Mouse (Mus musculus) spleen, postnatal 36 days (tissue): Measurements from ENCODE around the gene Snap91.

Experiments used
- DNase-seq, 2 experiments: peaks; one replicate each; pipeline ENCODE4 v3.0.0; 2022; ENCODE audit warnings: low spot score in 2 of 2, mixed read lengths in 1 of 2

The Snap91 gene

DNA sequence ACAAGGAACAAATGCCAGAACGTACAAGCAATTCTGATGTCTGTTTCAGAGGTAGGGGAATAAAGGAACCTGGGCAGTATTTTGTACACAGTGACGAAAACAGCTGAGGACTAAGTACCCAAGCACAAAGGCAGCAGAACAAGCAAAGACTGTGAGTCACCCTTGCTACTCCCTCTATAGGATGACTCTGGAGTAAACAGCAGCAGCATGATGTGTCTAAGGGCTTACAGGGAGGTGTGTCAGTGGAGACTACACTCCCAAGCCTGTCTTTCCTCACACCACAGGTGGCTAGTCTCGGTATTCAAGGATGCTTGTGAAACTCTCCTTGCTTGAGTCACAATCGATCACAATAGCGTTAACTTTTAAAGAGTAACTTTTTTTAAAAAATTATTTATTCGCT, 66.1 kb downstream of the Snap91 start:
- no peak for DNase-seq

DNA sequence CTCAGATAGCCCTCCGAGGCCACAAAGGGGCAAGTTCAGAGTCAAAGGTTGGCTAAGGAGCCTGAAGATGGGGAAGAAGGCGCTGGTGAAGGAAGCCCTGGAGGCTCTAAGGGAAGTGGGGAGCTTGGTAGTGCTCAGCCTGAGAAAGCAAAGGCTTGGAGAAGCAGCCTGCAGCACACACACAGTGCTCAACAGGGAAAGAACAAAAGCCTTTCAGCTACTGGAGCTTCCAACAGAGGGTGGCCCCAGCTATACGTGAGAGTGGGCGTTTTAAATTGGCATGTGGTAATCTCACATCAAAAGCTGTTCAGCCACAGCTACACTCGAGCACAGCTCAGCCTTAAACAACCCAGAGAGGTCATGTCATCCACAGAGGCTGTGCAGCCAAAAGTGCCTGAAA, 67.1 kb downstream of the Snap91 start:
- no peak for DNase-seq

DNA sequence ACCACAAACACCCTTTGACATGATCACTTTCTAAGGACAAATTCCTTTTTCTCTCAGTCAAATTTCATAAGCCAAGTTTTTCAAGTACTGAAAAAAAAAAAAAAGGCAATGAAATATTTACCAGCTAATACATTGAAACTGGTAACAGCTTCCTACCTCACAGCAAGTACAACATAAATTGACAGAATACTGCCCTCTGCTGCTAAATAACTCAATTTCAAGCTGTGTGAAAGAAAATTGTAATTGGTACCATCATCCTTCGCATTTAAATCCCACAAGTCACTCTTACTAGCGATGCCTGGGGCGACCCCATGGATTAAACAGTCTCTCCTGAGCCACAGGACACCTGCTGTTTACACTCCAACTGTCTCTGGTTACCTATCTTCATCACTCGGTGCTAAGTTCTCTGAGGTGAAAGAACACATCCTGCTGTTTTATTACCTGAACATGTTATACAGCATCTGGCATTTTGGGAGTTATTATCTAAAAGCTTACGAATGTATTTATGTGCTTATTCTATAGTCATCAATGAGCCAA, 69.7 kb downstream of the Snap91 start:
- no peak for DNase-seq

DNA sequence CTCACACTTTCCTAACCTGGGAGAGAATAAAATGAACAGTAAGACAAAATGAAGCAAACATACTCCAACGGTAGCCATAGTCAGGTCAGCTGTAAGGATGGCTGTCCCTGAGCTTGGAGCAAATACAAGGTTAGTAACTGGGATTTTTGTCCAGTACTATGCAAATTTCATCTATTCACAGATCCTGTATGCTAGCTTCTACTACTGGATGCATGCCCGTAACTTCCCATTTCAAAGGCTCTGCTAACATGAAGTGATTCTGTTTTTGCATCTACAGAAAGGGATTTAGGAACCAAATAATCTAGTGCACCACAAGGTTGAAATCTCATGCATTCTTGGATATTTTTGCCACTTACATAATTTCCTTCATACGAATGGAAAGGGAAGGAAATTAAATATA, 70.2 kb downstream of the Snap91 start:
- DNase-seq: no peak

DNA sequence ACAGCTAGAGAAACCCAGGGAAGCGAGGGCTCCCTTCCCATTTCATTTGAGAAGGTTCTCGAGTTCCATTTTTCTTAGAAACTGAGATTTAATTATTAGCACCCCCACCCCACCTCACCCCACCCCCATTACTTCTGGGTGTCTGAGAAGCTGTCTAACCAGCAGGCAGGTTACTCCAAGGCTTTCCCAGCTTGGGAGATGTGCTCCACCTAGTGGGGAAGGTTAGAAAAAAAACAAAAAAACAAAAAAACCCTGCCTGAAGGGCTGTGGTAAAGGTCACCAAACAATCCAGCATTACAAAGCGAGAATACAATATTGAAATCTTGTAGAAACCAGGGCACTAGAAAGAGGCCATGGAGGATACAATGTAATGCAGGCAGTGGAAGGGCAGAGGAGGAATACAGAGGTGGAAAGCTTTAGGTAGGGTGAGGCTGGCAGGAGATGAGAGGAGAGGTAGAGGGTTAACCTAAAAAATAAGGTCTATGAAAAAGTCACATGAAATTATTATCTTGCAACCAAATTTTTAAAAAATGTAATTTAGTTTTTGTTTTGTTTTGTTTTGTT, 79.8 kb downstream of the Snap91 start:
- no peak for DNase-seq

DNA sequence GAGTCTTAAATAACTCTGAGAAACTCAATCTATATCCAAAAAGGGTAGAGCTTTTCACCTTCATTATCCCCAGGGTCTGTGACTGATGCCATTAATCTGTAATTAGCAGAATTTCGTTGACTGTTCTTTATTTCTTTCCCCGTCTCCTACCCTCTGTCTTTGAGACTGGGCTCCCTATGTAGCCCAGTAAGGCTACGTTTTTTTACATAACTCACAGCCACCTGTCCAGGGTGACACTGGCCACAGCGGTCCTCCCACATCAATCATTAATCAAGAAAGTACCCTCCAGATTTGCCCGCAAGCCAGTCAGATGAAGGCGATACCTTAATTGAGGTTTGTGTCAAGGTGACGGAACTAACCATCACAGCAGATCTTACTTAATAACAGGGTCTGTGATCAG, 81.4 kb downstream of the Snap91 start:
- no peak for DNase-seq

DNA sequence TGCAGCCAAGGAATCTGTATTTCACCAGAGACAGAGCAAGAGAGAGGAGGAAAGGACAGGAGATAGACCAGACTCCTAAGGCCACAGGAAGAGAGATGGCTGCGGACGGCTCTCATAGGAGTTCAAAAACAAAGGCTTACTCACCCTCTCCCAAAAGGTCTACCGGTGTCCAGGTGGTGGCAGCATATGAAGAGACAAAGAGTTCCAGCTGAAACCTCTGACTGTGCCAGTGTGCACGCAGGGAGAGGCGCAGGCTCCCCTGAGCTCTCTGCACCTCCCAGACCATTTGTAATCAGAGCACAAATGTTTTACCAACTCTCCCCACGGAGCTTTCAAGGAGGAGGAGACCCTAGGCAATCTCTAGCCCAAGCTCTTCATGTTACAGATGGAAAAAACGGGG, 81.8 kb downstream of the Snap91 start:
- DNase-seq: no peak

DNA sequence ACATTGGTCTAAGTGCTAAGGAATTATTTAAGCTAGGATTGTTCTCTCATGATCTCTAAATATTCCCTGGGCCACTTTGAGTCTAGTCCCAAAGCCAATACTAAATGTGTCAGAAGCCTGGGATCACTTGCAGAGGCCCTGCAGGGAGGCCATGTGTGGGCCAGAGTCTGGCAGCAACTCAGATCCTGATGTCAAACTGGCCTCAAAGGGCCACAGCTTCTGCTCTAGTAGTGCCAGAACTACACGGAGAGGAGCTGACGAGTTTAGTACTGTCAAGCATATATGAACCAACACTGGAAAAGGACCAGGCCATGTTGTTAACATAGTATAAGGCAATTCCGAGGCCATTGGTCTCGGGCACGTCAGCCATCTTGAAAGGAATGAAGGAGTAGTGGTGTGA, 82.3 kb downstream of the Snap91 start:
- no peak for DNase-seq

DNA sequence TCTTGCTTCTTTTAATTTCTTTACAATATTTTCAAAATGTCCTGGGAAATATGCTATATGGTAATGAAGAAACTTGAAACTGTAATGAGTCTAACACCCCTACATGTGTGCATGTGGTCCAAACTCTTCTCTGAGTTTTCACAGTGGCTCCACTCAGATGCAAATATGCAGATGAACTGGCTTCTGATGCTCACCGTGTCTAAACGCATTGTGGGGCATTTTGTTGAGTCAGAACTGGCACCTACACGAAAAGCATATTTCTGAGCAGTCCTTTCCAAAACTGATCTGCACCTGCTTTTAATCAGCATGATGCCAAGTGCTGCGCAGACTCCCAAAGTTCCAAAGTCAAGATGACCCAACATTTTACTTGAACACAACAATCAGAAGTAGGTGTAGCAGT, 82.9 kb downstream of the Snap91 start:
- DNase-seq: no peak

DNA sequence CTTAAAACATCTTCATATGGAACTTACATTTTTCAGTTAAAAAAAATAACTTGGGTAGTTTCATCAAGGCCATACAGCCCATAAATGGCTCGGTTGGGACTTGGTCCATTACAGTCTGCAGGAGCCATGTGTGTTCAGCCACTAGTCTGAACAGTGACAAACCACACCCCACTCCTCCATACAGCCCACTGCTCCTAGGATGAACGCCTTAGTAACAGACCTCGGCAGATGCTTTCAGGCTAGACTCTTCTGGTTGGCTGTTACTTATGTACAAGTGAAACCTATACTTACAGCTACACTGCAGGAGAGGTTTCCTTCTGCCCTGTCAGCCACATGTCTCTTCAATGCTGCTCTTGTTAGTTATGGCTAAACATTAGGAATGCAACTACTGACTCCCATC, 85.2 kb downstream of the Snap91 start:
- no peak for DNase-seq

DNA sequence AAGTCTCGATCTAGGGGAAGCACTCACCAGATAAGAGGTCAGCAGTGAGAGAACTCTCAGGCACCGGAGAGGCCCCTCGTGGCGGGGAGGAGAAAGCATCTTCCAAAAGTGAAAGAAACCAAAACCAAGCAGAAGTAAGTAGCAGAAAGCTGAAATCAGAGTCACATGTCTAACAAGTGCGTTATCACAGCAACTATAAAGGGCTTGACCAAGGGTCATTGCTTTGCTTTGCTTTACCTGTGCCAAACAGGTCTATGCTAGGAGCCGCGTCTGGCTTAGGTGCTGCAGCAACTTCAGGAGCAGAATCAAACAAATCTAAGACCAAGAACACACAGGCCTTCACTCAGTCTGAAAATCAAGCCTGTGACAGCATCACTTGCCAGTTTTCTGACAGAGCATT, 88.5 kb downstream of the Snap91 start:
- DNase-seq: no peak

DNA sequence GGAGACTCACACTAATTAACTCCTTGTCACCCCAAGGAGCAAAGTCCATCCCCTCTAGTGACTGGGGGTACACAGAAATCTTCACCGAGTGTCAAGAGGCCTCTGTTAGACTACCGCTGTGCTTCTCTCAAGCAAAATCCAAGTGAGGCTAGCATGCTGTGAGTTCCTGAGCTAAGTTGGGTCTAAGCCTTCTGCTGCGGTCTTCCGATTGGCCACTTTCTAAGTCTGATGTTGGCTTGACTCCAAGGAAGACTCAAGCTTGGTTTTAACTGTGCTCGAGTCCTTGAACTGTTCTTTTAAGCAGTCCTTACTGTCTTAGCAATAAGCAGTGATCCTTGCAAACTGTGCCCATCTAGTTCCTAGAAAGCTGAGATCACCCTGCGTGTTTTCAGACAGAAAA, 91.3 kb downstream of the Snap91 start:
- DNase-seq: no peak

DNA sequence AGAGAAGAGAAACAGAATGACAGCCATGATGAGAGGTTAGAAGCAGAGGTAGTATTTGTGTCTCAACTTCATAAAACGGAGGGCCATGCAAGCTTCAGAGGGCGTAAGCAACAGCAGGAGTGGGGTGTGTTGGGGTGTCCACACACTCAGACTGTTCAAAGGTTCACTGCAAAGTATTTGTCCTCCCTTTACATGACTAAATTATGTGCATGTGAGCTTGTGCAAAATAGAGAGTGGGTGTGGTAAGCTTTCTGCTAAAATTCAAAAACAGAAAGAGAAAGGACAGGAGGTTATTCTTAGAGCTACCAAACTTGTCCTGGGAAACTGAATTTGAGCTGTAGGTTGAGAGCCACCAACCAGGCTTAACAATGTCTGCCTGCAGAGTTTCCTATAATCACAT, 97.6 kb downstream of the Snap91 start:
- DNase-seq: no peak

DNA sequence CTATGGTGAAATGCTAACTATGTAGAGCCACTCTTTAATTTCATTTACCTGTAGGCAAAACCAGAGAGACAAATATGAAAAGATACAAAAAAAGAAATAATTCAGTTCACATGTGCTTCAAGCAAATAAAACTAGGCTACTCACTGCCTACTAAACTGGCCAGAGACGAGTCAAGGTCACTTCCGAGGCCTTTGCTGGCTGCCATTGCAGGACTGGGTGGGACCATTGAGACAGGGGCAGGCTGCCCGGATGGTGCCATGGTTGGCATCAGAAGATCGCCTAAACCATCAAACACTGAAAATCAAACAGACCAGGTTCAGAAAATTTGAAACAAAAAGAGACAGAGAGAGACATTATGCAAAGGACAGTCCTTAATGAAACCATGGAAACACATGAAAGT, 99.0 kb downstream of the Snap91 start:
- DNase-seq: no peak

DNA sequence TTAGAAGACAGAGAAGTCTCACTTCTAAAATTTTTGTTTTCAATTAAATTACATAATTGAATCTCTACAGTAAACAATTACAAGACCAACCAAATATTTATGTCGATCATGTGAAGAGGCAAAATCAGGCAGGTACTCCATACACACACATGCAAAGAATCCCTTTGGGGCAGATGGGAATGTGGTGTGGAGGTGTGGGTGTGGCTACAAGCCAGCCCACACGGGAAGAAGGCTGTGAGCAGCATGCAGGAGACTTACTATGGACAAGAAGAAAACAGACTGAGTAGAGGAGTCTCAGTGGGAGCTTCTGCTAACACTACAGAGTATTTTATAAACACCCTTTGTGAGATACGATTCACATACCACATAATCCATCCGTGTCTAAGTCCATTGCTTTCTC, 102.2 kb downstream of the Snap91 start:
- no peak for DNase-seq

DNA sequence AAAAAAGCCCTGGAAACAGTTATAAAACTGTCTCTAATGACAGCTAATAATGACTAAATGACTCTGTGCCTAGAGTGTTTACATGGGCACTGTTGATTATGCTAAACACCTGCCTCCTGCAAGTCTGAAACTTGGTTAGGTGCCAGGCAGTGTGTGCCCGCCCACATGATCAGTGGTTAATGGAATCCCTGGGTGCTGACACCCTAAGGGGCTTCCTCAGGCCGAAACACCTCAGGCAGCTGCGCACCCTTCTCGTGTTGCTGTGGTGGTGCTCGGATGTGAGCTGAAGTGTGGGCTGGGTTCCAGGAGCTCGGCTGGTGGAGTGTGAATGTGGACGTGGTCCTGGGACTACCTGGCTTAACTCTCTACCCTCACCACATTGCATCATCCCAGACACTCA, 103.1 kb downstream of the Snap91 start:
- no peak for DNase-seq

DNA sequence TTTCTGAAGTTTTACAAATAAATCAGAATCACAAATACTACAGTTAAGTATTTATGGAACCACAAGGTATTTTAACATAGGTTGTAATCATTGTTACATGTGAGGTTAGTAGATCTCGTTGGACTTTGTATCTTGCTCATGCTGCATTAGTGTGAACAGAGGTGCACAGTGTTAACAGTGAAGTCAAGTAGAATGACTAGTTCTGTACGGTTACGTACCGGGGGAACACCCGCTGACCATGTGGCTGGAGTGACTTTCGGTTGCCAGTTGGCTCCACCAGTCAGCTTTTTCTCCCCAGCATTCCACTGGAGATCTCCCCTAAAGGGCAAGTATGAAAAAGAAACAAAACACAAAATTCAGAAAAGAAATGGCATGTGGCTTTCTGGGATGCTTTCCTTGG, 105.1 kb downstream of the Snap91 start:
- DNase-seq: no peak

DNA sequence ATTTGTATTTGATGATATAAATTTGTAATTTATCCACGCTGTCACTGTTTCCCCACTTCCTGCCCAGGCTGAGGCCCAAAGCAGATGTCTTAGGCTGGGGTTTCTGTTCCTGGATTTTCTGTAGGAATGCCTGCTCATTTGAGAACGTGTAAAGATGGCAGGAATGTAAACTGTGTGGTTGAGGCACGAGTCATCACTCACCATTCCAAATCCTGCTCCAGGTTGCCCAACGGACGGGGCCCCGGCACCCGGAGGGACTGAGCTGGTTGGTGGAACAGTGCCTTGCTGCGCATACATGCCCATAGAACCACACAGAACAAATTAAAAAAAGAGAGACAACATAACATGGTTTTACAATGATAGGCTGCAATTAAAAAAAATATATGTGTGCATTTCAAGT, 106.5 kb downstream of the Snap91 start:
- no peak for DNase-seq

DNA sequence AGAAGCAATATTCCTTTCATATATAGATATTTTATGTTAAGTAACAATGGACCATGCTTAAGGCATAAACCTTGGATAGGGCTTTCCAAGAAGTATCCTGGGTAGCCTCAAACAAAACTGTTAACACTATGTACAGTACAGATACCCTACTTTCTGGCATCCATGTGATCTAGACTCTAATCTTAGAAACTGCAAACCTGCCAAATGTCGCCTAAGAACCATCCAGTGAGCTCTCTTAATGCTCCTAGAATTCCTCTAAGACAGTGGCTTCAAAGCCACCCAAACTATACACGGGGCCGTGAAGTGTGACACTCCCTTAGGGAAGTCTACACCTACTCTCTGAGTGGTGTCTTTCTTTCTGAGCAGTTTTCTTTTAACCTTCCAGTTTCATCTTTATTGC, 107.6 kb downstream of the Snap91 start:
- no peak for DNase-seq

DNA sequence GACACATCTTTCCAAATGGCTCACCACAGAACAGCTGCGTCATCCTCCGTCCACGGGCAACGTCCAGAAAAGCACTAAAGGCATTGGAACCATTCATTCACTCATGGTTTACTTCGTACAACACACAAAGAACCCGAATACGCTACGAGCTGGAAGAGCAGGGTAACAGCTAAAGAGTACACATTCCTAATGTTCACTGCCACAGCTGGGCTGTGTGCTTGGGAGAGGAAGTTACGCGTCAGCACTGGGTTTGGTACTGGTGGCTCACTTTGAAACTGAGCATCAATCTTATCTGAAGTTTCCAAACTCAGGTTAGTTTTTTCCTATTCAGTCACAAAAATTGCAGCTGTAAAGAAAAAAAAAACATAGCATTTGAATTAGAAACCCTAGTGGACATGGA, 113.5 kb downstream of the Snap91 start:
- no peak for DNase-seq

DNA sequence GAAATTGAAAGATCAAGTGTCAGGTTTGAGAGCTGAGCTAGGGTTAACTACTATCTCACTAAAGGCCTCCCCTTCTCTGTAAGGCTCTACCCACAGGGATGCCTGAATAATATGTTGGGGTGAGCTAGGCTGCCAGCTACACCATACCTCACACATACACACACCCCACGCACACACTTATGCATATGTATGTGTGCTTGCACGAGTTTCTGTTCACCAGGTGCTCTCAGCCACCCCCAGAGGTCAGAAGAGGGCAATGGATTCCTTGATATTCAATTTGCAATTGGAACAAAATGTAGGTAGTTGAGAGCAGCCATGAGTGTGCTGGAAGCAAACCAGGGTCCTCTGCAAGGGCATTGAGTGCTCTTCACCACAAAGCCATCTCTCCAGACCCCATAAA, 116.5 kb downstream of the Snap91 start:
- DNase-seq: no peak

DNA sequence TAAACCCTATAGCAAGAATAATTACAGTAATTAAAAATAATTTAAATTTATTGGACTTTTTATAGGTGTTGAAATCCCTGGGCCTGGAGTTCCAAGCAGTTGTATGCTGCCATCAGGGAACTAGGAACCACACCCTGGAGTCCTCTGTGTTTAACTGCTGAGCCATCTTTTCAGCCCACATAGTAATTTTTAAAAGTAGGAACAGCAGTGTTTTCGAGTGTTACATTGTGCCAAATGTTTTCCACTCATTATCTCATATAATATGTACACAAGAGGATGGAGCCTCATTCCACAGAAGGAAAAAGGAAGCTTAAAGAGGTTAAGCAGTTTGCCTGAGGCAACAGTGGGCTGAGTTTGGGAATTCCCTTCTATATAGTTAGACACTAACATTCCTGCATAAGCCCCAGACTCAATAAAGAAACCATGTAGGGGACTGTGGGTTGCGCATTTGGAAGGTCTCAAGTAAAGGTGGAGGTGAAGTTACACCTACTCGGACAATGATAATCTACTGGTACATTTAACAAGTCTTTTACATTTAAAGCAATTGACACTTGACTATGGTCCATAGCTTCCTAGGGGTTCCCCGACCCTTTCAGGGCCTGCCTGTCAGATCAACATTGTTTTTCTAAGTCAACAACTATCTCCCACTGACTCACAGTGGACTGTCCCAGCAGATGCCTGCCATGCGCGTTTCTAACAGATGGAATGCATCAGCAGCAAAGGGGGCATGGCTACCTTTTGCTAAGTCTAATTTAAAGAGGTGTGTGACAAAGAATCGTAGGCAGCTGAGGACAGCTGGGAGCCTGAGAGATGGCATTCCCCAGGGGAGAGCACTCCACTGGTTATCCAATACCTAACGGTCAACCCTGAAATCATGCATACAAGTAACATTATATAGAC, 117.7 kb downstream of the Snap91 start:
- no peak for DNase-seq

DNA sequence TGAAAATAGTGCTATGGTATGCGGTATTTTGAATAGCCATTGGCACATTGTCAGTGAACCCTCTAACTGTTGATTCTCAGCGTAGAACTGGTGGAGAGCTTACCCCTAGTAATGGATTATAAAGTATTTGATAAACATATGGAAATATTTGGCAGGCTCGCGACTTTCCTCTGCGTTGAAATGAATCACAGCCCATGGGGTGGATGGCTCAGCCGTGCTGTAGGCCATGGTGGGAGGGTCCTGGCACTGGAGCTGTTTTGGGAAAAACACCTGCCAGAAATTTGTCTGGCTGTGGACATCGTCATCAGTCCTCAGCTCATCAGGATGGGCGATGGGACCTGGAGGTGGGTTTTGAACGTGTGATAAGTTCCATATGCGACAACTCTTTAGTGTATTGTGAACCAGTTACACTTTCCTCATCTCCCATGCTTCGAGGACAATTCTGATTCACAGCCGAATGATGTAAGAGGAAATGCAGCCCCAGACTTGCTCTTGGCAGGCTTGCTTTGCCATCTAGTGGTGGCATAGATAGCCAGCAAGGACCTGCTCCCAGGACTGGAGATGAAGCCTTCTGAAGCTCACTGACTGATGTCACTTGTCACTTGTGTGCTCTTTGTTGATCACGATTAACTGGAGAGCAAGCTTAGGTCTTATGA, 134.4 kb downstream of the Snap91 start:
- no peak for DNase-seq
